ENCODE assay signal across 9 mouse cellular contexts in the genomic region with DNA sequence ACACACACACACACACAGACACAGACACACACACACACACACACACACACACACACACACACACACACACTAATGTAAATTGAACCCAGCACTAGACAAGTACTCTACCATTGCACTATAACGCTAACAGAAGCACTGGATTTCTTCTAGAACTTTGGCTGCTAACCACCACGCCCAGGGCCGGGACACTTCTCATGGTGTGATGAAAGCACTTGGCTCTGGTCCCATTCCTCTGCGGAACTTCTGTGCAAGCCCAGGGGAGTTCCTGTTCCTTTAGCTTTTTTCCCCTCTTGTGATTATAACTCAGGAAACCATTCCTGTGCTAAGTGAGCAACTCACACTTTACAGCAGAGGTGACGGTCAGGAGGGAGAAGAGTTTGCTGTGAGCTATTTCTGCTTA. TPM values are rescaled to one million over a fixed set of nuclear protein-coding genes. Genes with fewer than 3 reads are reported as not detected.
A peak's percentile ranks its signal among the peaks of the same experiment; 100 is the strongest.
DNase-seq lines count a peak whose midpoint lies in the region; ATAC-seq and TF ChIP-seq lines count a peak whose summit lies in the region.
"Had no signal": no experiment of that assay in that cellular context is flagged by ENCODE, and none has a peak within 500 bp of the region (broad histone marks: within the 10 kb centered on the region; RNA-seq: fewer than 3 reads in every experiment).

No protein-coding gene starts in this region.

- no peak overlapping the region for H3K9ac ChIP-seq in limb, embryonic 14.5 days (ENCODE audit: low read depth, low read length, severe bottlenecking)

- no peaks in the 10 kb centered on the region for H3K4me1 ChIP-seq in limb, embryonic 14.5 days (ENCODE audit: control insufficient read depth, insufficient read depth, low read length)
- H3K4me1 ChIP-seq in limb, embryonic 10.5 days, result peaks cover 4% of the 10 kb centered on the region; the same call in 1 of the 2 replicates

- no peaks in the 10 kb centered on the region for H3K36me3 ChIP-seq in limb, embryonic 14.5 days (ENCODE audit: control insufficient read depth, insufficient read depth, low read length)
- H3K36me3 ChIP-seq in limb, embryonic 10.5 days, result no peaks in the 10 kb centered on the region

- no peaks in the 10 kb centered on the region for H3K27me3 ChIP-seq in limb, embryonic 14.5 days (ENCODE audit: control insufficient read depth, insufficient read depth, low read length)
- H3K27me3 ChIP-seq in limb, embryonic 10.5 days (ENCODE audit: low read depth, poor library complexity, severe bottlenecking), result no peaks in the 10 kb centered on the region

- TF ChIP-seq POLR2A in limb, embryonic 14.5 days (IDR thresholded peaks at IDR 0.05; ENCODE audit: borderline replicate concordance, extremely low read depth, insufficient read depth, insufficient read length), result no peak

- no peak for ATAC-seq in limb, embryonic 14.5 days (ENCODE audit: low FRiP score, low read depth)

- peak; percentile 45 for DNase-seq in limb, embryonic 14.5 days (ENCODE audit: low spot score)
- no peak for DNase-seq in limb, embryonic 10.5 days (ENCODE audit: low spot score)
- DNase-seq in gastrocnemius, adult 8-10 months (ENCODE audit: low spot score in 2 of 2), result peak; percentile 5 to 12
- peak; percentile 59 for DNase-seq in kidney, postnatal 14 days
- peak; percentile 45 for DNase-seq in skeletal muscle tissue, adult 2 months (ENCODE audit: low read depth, low spot score)
- DNase-seq in cerebellum, postnatal 14 days, result no peak
- DNase-seq in layer of hippocampus, adult 9-10 months (ENCODE audit: low spot score), result no peak
- DNase-seq: cerebellum, postnatal 36 days had no signal

- H3K27ac ChIP-seq in limb, embryonic 14.5 days (replicated peaks; ENCODE audit: low read depth, low read length), result no peak overlapping the region
- no peak overlapping the region for H3K27ac ChIP-seq in limb, embryonic 10.5 days

- H3K4me2 ChIP-seq in limb, embryonic 14.5 days (replicated peaks; ENCODE audit: low read depth, low read length, severe bottlenecking), result no peak overlapping the region

- 51% methylated on average over 5 of the region's 5 CpGs for WGBS in limb, embryonic 14.5 days
- WGBS in limb, embryonic 10.5 days, result 76% methylated on average over 5 of the region's 5 CpGs

- no peaks in the 10 kb centered on the region for H3K9me3 ChIP-seq in limb, embryonic 14.5 days (ENCODE audit: control insufficient read depth, low read length)
- H3K9me3 ChIP-seq in limb, embryonic 10.5 days (replicated peaks), result no peaks in the 10 kb centered on the region

- H3K4me3 ChIP-seq in limb, embryonic 14.5 days (replicated peaks; ENCODE audit: low read length), result no peak overlapping the region
- H3K4me3 ChIP-seq in limb, embryonic 10.5 days, result no peak overlapping the region
- H3K4me3 ChIP-seq: myocyte had no signal

RNA-seq across cellular contexts. Expression of a gene that starts 9.3 kb away (rescaled TPM):
- 1.0 and 1.5 TPM in 2 replicates for polyA plus RNA-seq in limb, embryonic 14.5 days (2012; rRNA removed)
- polyA plus RNA-seq in limb, embryonic 14.5 days (2014; fragmentation: Nextera tagmentation; extraction: Ambion mirVana), result 0.32 and 0.43 TPM in 2 replicates
- polyA plus RNA-seq in limb, embryonic 10.5 days (2016; fragmentation: Nextera tagmentation; extraction: Ambion mirVana), result not detected in 2 replicates
- total RNA-seq in gastrocnemius, adult 8-10 months (2022), result 1 to 10 TPM in 1 of 4 experiments, under 1 TPM in 3; 0.25 to 1.7 (median 0.40) TPM

Comparison
In these comparisons a context has a peak if more than half of its experiments do, and no peak if none do; other contexts are left out.
1. DNase-seq: peak in limb, embryonic 14.5 days (single experiment), gastrocnemius, adult 8-10 months (2 of 2), kidney, postnatal 14 days (single experiment) and skeletal muscle tissue, adult 2 months (single experiment); none in limb, embryonic 10.5 days (single experiment), cerebellum, postnatal 14 days (0 of 2) and layer of hippocampus, adult 9-10 months (single experiment).